Mouse (Mus musculus) urinary bladder, postnatal 10 days (tissue): ENCODE measurements around the gene Rab6b.

Experiments used
- DNase-seq: peaks from one replicate; pipeline ENCODE4 v3.0.0; 2022; ENCODE audit warnings: low spot score

Gene Rab6b

DNA sequence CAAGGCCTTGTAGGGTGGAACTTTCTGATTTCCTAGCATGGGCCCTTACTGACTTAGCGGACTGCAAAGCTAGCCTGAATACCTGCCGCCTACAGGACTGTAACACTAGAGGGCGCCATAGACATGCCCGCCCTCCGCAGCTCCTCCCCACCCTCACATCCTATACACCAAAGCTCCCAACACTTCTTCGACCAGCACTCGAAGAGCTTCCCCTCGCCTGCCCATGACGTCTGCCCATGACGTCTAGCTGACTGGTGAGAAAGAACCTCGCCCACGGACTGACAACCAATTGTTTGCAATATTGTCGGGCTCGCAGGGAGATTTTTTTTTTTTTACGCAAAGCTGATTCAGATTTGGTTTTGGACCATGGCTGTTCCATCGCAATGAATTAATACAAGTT is 96.3 kb downstream of the Rab6b start:
- no peak for DNase-seq

DNA sequence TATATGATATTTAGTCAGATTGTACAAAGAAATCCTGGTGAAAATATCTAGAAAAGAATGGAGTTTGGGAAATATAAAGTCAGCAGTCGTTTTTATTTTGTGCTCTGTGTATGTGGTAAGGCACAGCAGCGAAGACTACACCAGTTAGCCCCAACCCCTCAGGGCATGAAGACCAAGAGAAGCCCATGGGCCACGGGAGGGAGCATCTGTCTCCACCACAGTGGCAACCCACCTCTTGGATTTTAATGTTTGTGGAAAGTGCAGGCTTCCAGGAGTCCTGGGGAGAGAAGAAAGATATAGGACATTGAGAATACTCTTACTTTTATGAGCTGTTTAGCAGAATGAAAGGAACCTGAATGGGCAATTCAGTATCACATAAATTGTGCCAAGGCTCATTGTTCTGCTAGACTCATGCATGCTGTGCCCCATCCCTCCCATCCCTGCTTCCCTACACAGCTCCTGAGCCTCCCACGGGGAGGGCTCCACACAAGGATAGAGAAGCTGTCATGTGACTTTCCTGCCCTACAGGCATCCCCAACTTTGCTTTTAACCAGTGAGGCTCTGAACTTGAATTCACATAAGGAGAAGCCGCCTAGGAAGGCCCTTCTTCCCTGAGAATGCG is 97.3 kb downstream of the Rab6b start:
- DNase-seq: no peak

DNA sequence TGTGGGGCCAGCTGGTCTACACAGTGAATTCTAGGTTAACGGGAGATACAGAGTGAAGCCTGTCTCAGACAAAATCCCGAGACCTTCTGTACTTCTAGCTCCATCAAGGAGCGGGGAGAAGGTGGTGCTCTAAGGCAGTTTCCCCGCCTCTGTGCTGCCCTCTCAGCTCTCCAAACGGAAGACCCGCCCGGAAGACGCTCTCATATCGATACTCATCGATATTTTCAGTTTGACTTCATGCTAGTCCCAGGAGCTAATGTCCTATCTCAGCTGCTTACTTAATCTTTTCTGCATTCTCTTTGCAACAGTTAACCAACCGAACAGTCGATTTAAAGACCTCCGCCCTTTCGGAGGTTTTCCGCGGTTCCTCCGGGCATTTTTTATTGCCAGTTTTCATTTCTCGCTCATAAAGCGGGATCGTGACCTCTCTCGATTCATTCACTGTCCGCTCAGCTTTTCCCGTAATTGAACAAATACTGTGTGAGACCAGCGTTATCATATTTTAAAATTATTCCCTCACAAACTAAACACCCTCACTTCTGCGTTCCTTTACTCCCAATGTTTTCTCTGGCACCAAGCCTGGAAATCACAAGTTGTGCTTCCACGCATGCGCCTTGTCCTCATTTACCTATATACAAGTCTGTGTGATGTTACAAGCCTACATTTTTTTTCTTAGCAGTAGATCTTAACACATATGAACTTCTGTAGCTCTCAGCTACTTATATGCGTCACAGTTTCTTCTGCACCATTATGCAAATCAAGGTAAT is 101.2 kb downstream of the Rab6b start:
- DNase-seq: no peak

DNA sequence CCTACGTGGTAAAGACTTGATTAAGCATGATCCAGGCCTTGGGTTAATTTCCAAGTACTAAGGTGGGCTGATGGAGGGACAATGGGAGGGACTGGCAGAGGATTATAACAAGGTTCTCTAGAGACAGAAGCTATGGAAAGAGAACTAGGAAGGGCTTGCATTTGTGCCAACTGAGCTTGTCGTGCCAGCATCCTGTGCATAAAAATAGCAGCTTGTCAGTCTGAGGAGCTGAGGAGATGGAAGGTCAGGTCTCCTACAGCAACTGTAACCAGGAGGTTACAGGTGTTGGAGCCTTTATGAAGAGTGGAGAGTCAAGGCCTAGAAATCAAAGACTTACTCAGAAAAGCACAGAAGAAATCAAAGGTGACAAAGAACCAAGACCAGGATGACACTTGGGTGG is 102.0 kb downstream of the Rab6b start:
- DNase-seq: no peak

DNA sequence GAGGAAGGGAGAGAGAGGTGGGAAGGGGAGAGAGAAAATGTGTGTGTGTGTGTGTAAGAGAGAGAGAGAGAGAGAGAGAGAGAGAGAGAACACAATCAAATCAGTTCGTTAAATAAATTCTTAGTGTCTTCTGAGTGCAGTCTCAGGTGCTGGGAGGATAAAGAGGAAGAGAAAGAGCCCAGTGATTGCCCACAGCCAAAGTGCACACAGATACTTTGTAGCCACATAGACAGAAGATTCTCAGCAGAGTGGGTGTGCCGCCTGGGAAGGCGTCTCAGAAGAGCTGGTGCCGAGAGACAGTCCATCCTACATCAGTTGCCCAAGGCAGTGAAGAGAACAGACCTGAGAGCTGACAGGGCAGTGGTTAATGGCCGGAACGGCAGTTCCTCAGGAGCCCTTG is 102.7 kb downstream of the Rab6b start:
- DNase-seq: no peak

DNA sequence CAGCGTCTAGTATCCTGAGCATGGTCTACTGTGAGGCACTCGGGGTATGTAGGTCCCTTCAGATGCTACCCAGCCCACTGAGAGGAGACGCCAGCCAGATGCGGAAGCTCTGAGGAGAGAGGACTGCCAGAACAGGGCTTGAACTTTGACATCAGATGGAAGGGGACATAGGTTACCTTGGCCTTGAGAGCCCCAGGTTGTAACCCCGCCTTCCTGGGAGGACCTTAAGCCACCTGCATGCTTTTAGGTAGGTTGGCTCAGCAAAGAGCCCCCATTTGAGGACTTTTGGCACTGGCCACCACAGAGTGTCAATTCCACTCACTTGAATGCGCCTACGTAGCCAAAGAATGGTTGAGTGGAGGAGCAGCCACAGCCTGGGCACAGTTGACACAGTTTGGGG is 113.1 kb downstream of the Rab6b start:
- DNase-seq: no peak

DNA sequence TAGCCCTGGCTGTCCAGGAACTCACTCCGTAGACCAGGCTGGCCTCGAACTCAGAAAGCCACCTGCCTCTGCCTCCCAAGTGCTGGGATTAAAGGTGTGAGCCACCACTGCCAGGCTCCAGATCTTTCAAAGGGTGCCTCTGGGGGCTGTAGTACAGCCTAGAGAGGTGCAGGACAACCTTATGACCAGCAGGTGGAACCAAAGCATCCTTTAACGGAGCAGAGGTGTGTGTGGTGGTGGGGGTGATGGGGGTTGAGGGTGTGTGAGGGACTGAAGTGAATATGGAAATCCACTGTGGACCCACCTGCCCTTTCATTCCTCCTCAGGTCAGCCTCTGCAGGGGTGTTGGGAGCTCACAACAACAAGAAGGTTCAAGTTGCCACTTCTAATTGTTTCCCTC is 113.9 kb downstream of the Rab6b start:
- DNase-seq: no peak

DNA sequence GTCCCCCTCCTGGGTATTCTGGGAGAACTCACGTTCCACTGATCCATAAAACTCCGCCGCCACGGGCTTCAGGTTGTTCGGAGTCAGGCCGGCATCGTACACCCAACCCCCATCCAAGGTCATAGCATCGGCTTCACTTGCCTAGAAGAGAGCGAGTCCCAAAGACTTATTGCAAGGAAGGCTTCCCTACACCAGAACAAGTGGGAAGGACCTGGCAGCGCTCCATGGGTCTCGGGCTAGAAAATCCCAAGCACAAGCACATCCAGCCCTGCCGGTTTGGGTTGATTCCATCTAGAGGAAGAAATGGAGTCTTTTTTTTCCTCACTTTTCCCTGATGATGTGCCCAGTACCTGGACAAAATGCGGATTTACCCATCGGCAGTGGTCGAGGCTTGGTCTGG is 115.2 kb downstream of the Rab6b start:
- no peak for DNase-seq

DNA sequence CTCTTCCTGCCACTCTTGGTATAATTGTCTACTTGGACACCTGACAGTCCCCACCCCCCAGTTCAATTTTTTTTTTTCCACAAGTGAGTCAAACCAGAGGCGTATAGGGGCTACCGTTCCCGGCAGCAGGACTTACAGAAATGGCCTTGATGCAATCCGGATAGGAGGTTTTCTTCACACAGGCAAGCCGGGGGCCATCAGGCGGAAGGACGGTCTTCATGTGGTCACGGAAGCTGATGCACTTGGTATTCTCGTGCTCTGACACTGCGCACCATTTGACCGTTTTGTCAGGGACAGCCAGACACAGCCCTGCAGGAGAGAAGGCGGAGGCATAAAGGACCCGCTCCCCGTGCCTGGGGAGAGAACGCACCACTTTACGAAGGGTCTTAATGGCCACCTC is 116.2 kb downstream of the Rab6b start:
- DNase-seq: no peak

DNA sequence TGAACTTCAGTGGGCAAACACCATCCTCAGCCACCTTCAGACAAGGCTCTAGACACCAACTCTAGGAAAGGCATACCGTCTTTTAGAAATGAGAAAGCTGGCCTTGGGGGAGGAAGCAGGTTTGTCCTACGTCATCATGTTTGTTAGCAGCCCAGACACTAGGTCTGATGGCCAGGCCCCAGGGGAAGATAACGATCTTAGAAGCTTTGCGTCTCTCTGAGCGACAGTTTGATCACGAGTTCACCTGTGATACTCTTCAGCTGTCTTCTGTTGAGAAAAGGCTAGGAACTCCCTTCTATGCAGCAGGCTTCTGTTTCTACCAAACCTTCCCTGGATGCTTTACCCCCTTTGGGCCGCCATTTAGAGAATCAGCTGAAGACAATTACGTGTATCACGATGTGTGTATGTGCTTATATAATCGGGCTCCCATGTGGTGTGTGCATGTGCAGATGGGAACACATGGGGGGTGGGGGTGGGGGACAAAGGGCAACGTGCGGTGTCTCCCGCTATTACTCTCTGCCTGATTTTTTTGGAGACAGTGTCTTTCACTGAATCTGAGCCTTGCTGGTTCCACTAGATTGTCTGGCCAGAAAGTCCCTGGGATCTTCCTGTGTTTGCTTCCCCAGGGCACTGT is 116.9 kb downstream of the Rab6b start:
- no peak for DNase-seq

DNA sequence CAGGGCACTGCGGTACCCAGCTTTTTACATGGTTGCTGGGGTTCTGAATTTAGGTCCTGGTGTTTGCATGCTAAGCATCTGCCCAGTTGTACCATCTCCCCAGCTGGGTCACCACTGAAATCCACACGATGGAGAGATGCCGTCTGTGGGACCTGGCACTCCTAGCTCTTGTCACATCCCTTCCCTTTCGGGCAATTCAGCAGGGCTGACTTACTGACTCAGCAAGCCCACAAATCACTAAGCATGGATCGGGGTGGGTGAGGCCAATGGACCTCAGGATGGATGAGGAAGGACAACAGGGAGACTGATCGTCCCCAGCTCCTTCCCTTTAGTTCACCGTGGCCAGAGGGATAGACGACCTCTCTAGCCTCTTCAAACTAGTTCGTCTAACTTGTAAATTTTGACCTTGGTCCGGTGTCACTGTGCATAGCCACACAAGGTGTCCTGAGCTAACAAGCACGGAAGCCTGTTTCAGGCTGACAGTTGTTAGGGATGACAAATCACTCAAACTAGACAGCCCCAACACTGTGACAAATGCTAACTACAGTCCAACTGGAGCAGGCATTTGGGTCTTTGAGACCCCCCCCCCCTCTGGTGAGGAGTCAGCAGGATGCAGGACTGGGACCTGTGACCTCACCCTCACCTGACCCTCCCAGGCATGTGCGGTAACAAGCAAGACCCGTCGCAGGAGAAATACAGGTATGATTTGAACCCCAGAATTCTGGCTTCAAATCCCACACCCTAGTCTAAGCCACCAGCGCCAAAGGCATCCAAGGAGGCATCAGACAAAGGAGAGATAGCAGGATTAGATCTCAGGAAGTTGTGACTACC is 117.7 kb downstream of the Rab6b start:
- no peak for DNase-seq

DNA sequence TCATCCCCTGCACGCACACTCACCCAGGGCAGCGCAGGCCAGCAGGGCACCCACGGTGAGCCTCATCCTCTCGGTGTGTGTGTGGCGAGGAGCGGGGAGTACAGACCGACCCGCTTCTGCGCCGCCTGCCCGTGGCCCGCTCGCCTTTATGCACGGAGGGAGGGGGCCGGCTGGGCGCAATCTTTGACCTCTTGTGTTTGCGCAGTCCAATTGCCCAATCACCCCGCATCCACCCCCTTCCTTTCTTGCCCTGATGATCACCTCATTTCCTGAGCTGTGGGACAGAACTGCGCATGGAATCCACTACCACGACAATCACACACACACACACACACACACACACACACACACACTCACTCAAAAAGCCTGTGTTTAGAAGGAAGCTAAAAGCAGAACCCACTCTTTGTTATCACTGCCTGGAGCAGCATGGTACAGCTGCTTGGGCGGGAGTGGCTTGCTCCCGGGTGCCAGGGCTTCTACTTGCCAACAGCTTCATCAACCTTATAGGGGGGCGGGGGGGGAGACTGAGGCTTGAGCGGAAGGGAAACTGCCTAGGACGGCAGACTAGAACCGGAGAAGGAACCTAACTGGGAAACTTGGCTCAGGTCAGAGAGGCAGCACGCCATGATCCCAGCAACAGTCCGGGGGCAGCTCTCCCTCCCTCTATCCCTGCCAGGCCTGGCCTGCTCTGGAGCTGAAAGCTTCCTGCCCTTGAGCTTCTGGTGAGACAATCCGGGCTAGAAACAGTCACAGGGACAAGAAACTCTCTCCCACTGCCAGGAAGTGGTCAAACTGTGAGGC is 118.8 kb downstream of the Rab6b start, which contains the start of the genes Gm20425 and Trf:
Gene Gm20425 (minus strand): TSS at position 157 of the 801 bp plus-strand sequence.
Gene Trf (minus strand): TSS at position 294 of the 801 bp plus-strand sequence.
- no peak for DNase-seq

DNA sequence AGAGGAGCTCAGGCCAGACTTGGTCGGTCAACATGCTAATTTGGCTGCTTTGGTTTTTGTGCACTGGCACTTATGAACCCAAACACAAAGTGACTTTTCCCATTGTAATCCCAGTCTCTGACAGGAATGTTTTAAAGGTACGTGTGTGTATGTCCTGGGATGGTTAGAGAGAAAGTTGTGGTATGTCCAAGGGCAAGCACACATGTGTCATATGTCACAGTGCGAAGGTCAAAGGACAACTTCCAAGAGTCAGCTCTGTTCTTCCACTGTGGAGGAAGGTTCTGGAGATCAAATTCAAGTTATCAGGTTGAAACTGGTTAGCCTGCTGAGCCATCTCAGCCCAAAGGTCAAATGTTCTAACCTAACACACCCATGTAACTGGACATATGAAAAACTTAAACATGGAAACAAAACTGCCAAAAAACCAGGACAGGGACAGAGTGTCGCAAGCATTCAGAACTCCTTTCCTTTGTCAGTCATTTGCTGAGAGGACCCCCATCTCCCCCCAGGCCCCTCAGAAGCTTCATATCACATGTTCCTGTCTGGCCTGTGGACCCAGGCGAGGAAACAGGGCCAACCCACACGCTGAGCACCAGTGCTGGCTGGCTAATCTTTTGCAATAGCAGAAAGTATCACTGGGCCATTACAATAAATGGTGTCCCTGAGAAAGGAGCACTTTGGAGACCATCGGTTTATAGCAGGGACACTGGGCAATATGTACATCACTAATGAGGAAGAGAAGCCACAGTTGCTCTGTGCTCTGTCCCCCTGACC is 120.8 kb downstream of the Rab6b start:
- no peak for DNase-seq

DNA sequence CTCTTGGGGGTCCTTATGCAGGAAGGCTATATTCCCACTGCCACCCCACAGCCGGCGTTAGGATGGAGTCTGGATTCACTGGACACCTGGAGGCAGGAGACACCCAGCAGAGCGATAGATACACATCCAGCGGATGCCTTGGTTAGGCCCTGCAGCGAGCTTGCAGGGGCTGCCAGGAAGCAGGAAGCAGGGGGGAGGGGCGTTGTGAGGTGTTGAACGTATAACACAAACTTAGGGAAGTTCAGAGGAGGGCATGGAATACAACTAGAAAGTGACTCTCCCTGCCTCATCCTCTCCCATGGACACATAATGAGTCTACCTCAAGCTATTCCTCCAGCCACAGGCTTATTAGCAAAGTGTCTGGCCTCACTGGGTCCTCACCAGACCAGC is 121.4 kb downstream of the Rab6b start:
- no peak for DNase-seq

DNA sequence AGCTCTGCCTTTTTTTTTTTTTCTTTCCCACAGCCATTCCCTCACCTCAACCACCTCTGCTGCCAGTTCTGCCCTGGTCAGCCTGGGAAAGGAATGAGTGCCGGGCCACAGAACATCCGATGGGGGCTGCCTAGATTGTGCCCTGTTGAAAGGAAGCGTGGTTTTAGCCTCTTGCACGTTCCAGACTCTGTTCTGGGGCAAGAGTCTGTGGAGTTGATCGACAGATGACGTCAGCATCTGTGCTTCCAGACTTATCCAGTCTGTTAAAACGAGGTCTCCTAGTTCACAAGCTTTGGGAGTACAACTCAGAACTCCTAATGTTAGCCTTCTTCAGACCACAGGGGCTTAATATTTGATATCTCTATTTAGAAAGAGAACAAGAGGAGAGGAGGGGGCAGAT is 122.5 kb downstream of the Rab6b start:
- no peak for DNase-seq

DNA sequence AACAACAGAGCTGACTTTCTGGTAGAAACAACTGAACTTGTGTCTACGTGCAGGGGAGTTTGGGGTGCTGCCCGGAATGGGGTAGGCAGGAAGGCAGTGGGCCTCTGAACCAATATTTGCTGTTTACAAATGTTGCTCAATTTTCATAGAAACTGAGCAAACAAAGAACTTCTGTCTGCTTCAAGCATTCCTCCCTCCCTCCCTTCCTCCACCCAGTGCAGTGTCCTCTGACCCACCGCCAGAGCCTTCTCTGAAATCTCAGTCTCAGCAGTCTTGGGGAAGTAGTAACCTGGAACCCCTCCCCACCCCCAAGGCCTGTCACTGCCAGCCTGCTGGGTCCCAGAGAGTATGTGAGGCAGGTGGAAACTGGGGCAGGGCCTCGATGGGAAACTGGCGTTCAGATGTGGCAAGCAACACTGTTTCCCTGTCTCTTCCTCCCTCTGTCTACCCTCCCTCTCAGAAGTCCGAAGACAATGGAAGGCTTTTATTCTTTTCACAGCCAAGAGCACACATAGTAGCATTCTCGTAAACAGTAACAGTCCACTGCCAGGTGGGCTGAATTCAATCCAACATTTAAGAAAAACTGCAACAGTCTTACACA is 123.1 kb downstream of the Rab6b start:
- DNase-seq: no peak
